Mouse (Mus musculus) forebrain, embryonic 13.5 days (tissue): ENCODE measurements around the gene Pmch. TPM values are rescaled to one million over a fixed set of nuclear protein-coding genes. Genes with fewer than 3 reads are reported as not detected.

Experiments
- ATAC-seq: fragments of 200-750 bp; cut with Nextera tagmentation; 2 replicates; pipeline ENCODE4 v1.8.0; 2017
- H3K27ac ChIP-seq: fragments of 300-500 bp; sonication (generic); 2 replicates; pipeline ENCODE4 v1.5.1; 2015; ENCODE audit warnings: inconsistent platforms, mild to moderate bottlenecking, moderate library complexity
- H3K27me3 ChIP-seq: fragments of 300-500 bp; sonication (generic); 2 replicates; pipeline ENCODE4 v1.6.1; 2015; ENCODE audit warnings: mild to moderate bottlenecking, inconsistent platforms
- H3K36me3 ChIP-seq: fragments of 300-500 bp; sonication (generic); 2 replicates; pipeline ENCODE4 v1.6.1; 2015; ENCODE audit warnings: mild to moderate bottlenecking, inconsistent platforms; ENCODE audit not compliant: poor library complexity, severe bottlenecking
- H3K4me1 ChIP-seq: fragments of 300-500 bp; sonication (generic); 2 replicates; pipeline ENCODE4 v1.6.1; 2015; ENCODE audit warnings: inconsistent platforms
- H3K4me2 ChIP-seq: fragments of 300-500 bp; sonication (generic); 2 replicates; pipeline ENCODE4 v1.6.1; 2015; ENCODE audit warnings: inconsistent platforms, mild to moderate bottlenecking, moderate library complexity
- H3K4me3 ChIP-seq: fragments of 300-500 bp; sonication (generic); 2 replicates; pipeline ENCODE4 v1.5.1; 2015; ENCODE audit warnings: mild to moderate bottlenecking, inconsistent platforms
- H3K9ac ChIP-seq: fragments of 300-500 bp; sonication (generic); 2 replicates; pipeline ENCODE4 v1.6.1; 2015; ENCODE audit warnings: mild to moderate bottlenecking, inconsistent platforms
- H3K9me3 ChIP-seq: fragments of 300-500 bp; sonication (generic); replicated peaks from 2 replicates; pipeline ENCODE4 v1.6.1; 2016; ENCODE audit warnings: inconsistent platforms
- WGBS: fragments of 180-500 bp; shearing (Covaris S2); methylation state at CpG from one replicate; pipeline ENCODE4 v1.1.7; 2015; 5-methylcytosine and 5-hydroxymethylcytosine counted together
- polyA plus RNA-seq: library from polyadenylated mRNA; unstranded; fragments of >200 nt; fragmentation: Nextera tagmentation; extraction: Ambion mirVana; gene quantifications from 2 replicates; pipeline ENCODE4 v1.2.1, GENCODE M21; 2015

The Pmch gene
- 3.4 and 12.2 TPM in 2 replicates for polyA plus RNA-seq

DNA sequence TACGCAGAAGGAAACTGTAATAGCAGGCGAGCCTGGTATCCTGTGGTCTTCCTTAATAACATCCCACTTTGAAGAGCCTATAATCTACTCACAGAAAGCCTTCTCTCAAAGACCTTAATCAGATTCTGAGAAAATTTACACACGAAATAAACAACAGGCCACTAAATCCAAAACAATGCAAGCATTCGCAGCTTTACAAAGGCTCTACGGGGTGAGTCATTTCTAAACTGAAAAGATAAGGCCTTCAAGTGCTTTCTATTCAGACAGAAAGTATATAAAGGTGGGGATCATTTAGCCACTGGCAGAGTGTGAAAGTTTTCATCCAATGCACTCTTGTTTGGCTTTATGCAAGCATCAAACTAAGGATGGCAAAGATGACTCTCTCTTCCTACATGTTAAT, at the start of gene Pmch:
Gene Pmch, plus strand, starts transcription at position 301 of the 400 bp plus-strand sequence.
- H3K4me3 ChIP-seq, result no peak within 1 kb of the TSS

DNA sequence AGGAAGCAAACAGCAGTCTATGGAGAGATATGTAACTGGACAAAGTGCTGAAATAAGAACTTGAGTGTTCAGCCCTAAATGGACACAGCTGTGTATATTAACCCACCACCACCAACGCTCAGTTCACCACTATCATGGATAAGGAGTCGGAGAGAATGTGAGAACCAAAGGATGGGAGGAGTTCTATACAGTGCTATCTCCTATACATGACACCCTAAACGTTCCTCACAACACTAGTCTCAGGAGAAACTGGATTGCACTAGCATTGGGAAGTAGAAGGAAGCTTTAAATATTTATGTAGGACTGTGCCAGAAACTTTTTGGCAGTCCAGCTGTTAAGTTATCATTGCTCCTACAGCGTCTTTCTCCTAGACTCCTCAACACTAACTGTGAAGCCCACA, 46.6 kb upstream of the Pmch start:
- Histone ChIP-seq H3K4me3 (no peak overlapping the region), H3K36me3 (no peaks in the 10 kb centered on the region), H3K9ac (no peak overlapping the region), H3K27me3 (no peaks in the 10 kb centered on the region), H3K4me1 (no peaks in the 10 kb centered on the region), H3K4me2 (no peak overlapping the region), H3K9me3 (no peaks in the 10 kb centered on the region), H3K27ac (no peak overlapping the region)
- 87% methylated on average over 4 of the region's 4 CpGs for WGBS
- no peak for ATAC-seq

More for the DNA sequence above, at the start of gene Pmch:
- WGBS, result 18% methylated on average over 5 of the region's 5 CpGs
- Histone ChIP-seq H3K9ac (no peak within 1 kb of the TSS), H3K27ac (no peak within 1 kb of the TSS), H3K27me3 (no peaks in the 10 kb centered on the region), H3K4me2 (no peak within 1 kb of the TSS), H3K36me3 (no peaks in the 10 kb centered on the region), H3K9me3 (no peaks in the 10 kb centered on the region), H3K4me1 (peaks cover 4% of the 10 kb centered on the region; the same call in 1 of the 2 replicates)
- no peak for ATAC-seq

DNA sequence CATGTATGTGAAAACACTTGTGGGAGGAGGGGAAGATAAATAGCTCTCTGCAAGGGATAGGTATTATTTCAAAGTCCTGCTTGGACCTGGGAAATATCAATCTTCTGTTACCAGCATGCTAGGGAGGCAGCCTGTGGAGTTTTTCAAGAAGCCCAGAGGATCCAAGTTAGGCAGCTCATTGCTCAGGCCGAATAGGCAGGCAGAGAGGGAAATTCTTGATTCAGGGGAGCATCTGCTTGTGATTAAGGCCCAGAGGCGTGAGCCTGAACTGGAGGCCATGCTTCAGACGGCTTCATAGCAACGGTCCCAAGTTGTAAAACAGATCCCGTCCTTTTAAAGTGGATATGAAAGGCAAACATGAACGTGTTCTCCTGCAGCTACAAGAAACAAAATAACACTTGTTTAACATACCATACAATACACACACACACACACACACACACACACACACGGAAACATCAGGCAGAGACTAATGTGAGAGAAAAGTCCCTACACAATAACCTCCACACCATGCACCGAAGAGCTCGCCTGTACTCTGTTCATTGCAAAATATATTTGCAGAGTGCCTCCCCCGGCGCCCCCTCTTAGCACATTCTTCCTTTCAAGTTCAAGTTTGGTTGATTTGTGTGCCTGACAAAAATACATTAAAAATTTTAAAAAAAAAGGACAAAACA, 44.6 kb upstream of the Pmch start:
- 74% methylated on average over 11 of the region's 11 CpGs for WGBS
- no peaks in the 10 kb centered on the region for H3K27me3 ChIP-seq
- no peak for ATAC-seq
- H3K4me2 ChIP-seq, result no peak overlapping the region
- no peak overlapping the region for H3K4me3 ChIP-seq
- H3K36me3 ChIP-seq, result no peaks in the 10 kb centered on the region
- no peaks in the 10 kb centered on the region for H3K4me1 ChIP-seq
- no peak overlapping the region for H3K27ac ChIP-seq
- H3K9me3 ChIP-seq, result no peaks in the 10 kb centered on the region
- no peak overlapping the region for H3K9ac ChIP-seq

DNA sequence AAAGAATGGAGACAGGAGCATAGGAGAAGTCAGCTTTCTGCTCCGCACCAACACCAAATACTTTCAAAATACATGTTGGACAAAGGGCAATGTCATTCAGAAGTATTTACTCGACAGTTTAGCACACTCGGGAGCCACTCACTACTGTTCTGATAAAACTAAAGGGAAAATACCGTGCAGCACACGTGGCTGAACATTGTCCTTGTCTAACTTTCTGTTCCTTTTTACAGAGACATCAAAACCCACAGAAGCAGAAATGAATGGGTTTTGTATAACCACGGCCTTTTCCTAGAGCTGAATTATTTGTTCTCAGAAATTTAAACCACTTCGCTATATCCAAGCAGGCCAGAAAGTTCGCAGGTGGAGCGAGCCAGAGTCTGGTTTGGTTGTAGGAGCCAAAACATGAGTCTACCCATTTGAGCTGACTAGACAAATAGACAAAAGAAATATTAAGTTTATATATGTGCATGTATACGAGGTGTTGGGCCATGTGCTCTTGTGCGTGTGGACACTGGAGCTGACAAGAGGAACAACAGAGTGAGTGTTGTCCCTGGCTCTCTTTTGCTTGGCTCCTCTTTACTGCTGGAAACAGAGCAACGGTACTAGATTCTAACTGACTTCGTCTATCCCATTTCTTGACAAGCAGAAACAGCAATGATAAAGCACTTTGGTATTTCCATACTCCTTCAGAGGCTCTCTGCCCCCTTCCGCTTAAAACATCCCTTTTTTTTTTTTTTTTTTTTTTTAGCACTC, 36.5 kb upstream of the Pmch start:
- Histone ChIP-seq H3K9ac (no peak overlapping the region), H3K4me2 (no peak overlapping the region), H3K36me3 (no peaks in the 10 kb centered on the region), H3K4me3 (no peak overlapping the region), H3K27ac (no peak overlapping the region), H3K9me3 (no peaks in the 10 kb centered on the region), H3K4me1 (no peaks in the 10 kb centered on the region), H3K27me3 (no peaks in the 10 kb centered on the region)
- WGBS, result 81% methylated on average over 14 of the region's 14 CpGs
- no peak for ATAC-seq

DNA sequence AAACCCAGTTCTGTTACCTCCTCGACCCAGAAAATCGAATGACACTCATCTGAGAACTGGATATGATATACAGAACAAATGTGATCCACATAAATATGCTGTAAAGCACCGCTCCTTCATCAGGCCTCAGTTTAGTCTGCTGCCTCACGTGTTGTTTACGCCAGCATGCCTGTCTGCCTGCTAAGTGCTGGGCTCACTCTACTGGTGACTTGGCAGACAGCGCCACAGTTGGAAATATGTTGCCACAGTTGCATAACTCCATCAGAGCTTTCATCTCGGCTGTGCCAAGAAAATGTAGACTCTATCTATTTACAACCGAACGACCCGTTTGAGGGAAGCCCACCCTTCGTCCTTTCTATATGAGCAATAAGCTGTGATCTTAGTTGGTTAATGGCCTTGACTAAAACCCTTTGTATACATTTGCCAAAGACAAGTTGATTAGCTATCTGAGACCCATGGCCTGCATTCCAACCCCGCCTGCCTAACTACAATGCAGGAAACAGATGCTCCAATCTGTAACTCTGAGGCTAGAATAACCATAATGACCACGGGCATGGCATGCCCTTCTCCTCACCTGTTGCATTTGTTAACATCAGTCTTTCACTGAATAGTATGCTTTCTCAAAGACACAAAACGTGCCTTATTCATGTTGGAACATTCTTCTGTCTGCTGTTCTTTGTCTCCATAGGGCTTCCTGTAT, 33.8 kb upstream of the Pmch start:
- H3K4me3 ChIP-seq, result no peak overlapping the region
- no peak overlapping the region for H3K4me2 ChIP-seq
- WGBS, result 80% methylated on average over 14 of the region's 14 CpGs
- H3K27ac ChIP-seq, result no peak overlapping the region
- no peaks in the 10 kb centered on the region for H3K9me3 ChIP-seq
- no peak overlapping the region for H3K9ac ChIP-seq
- no peaks in the 10 kb centered on the region for H3K4me1 ChIP-seq
- no peaks in the 10 kb centered on the region for H3K27me3 ChIP-seq
- no peaks in the 10 kb centered on the region for H3K36me3 ChIP-seq
- peak; percentile 87; the same call in 1 of the 2 replicates for ATAC-seq

DNA sequence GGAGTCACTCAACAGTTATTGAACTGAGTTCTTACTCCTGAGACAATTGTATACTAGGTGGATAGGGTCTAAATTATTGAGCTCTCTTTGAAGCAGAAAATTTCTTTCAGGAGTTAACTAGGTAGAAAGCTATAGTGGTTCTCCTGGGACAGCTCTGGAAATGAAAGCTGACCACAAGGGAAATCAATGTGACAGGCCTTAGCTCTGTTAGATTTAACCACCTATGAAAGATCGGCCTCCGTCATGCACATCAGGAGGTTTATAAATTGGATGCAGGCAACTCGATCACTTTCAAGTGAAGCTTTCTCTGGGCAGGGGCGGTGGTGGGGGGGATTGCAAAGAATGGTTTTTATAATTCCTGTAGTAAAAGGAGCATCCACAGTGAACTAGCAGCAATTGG, 27.4 kb upstream of the Pmch start:
- Histone ChIP-seq H3K36me3 (no peaks in the 10 kb centered on the region), H3K27me3 (no peaks in the 10 kb centered on the region), H3K27ac (no peak overlapping the region), H3K4me3 (no peak overlapping the region), H3K4me2 (no peak overlapping the region), H3K9me3 (no peaks in the 10 kb centered on the region), H3K9ac (no peak overlapping the region), H3K4me1 (no peaks in the 10 kb centered on the region)
- 69% methylated on average over 4 of the region's 4 CpGs for WGBS
- no peak for ATAC-seq

DNA sequence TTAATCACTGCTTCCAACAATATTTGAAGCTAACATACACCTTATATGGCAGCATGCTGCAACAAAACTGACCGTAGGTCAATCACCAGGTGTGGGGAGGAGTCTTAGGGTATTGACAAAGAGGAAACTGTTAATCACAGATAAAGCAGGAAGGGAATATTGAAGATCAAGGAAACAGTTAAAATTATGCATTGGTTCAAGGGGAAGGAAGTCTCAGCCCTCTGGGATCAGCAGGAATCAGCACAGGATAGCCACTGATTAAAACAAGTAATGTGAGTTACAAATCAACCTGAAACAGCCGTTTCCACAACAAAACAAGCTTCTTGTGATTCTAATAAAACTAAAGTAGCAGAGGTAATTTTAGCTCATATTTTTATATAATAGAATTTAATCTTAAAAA, 26.0 kb upstream of the Pmch start:
- Histone ChIP-seq H3K36me3 (no peaks in the 10 kb centered on the region), H3K4me1 (no peaks in the 10 kb centered on the region), H3K9ac (no peak overlapping the region), H3K4me2 (no peak overlapping the region), H3K27me3 (no peaks in the 10 kb centered on the region), H3K4me3 (no peak overlapping the region), H3K27ac (no peak overlapping the region), H3K9me3 (no peaks in the 10 kb centered on the region)
- WGBS, result 81% methylated on average over 2 of the region's 2 CpGs
- ATAC-seq, result no peak

DNA sequence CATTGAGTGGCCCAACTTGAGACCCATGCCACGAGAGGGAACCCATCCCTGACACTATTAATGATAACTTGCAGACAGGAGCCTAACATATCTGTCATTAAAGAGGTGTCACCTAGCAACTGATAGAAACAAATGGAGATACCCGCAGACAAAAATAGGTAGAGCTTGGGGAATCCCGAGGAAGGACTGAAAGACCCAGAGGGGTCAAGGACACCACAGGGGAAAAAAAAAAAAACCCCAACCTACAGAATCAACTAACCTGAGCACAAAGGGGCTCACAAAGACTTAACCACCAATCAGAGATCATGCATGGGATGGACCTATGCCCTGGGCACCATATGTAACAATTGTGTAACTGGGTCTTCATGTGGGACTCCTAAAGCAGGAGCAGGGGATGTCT, 23.5 kb upstream of the Pmch start:
- Histone ChIP-seq H3K4me3 (no peak overlapping the region), H3K4me1 (no peaks in the 10 kb centered on the region), H3K27me3 (no peaks in the 10 kb centered on the region), H3K4me2 (no peak overlapping the region), H3K9ac (no peak overlapping the region), H3K9me3 (no peaks in the 10 kb centered on the region), H3K27ac (no peak overlapping the region), H3K36me3 (no peaks in the 10 kb centered on the region)
- WGBS, result 89% methylated on average over 3 of the region's 3 CpGs
- no peak for ATAC-seq

DNA sequence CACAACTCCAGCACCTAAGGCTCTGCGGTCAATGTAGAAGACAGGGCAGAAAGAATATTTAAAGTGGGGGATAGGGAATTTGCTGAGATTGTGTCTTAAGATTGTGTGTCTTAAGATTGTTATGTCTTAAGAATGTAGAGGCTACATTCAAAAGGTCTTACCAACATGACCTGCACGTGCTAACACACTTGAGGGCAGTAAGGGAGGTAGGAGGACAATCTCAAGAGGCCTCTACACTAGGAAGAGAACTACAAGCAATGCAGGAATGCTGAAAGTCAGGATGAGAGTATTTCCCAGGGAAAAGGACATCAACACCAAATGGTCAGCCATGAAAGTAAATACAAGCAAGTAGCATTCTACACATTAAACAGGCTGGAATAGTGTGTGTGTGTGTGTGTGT, 15.3 kb downstream of the Pmch start:
- Histone ChIP-seq H3K9ac (no peak overlapping the region), H3K27me3 (no peaks in the 10 kb centered on the region), H3K9me3 (no peaks in the 10 kb centered on the region), H3K27ac (no peak overlapping the region), H3K4me2 (no peak overlapping the region), H3K4me1 (no peaks in the 10 kb centered on the region), H3K36me3 (peaks cover 6% of the 10 kb centered on the region; the same call in 1 of the 2 replicates), H3K4me3 (no peak overlapping the region)
- no peak for ATAC-seq
- 91% methylated on average over 2 of the region's 2 CpGs for WGBS

DNA sequence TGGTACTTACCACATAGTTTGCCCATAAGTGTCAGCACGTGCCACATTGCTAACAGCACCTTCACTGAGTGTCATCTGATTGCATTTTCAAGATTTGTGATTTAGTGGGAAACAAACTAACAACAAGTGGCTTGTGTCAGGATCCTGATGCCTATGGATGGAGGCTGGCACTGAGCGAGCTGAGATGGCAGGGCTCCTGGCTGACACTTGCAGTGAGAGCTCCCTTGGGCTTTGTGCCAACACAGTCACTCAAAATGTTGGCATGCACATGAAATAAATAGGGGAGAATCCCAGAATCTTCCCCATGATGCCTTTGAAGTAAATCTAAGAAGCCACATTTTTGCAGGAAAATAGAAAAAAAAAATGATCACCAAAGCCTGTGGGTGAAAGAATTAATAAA, 22.4 kb downstream of the Pmch start:
- Histone ChIP-seq H3K9ac (no peak overlapping the region), H3K4me1 (no peaks in the 10 kb centered on the region), H3K9me3 (no peaks in the 10 kb centered on the region), H3K27ac (no peak overlapping the region), H3K4me2 (no peak overlapping the region), H3K4me3 (no peak overlapping the region), H3K36me3 (peaks cover 12% of the 10 kb centered on the region), H3K27me3 (no peaks in the 10 kb centered on the region)
- 0 out of 2 replicates have a peak, but pooled peaks have one; percentile 53 for ATAC-seq
- WGBS, result 78% methylated on average over 2 of the region's 2 CpGs

DNA sequence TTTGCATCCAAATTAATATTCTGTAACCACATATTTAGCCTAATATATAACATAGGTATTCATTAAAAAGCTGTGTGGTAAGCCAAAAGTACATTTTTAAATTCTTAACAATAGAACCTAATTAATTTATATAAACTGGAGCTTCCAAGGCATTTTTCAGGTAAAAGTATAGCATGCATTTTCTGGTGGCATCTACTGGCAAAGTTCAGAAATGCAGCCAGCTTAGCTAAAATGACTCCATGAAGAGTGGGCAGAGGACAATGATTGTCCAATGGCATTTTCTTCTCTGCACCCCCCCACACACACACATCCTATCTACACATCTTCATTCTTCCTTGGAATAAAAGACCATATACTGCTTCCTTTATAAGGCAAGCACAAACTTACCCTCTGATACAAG, 28.8 kb downstream of the Pmch start:
- ATAC-seq, result no peak
- Histone ChIP-seq H3K9me3 (no peaks in the 10 kb centered on the region), H3K27me3 (no peaks in the 10 kb centered on the region), H3K4me2 (no peak overlapping the region), H3K36me3 (peaks cover 8% of the 10 kb centered on the region), H3K27ac (no peak overlapping the region), H3K4me1 (no peaks in the 10 kb centered on the region), H3K4me3 (no peak overlapping the region), H3K9ac (no peak overlapping the region)

DNA sequence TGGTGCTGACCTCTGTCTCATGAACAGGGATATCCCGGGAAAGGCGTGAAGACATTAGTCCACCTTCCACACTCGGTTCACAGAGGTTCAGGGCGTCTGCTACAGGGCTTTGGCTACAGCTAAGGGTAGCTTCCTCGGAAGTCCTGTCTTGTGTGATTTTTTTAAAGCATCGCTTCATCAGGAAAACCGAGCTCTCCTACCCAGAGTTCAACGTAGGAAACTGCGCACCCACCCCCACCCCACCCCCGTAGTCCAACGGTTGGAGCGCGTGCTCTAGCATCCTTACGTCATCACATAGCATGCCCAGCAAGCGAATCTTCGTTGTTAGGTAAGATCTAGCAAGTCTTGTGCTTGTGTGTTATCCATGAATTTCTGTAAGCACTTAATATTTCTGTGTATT, 44.8 kb downstream of the Pmch start:
- H3K9ac ChIP-seq, result no peak overlapping the region
- no peaks in the 10 kb centered on the region for H3K27me3 ChIP-seq
- no peak overlapping the region for H3K27ac ChIP-seq
- ATAC-seq, result no peak
- H3K4me2 ChIP-seq, result no peak overlapping the region
- no peaks in the 10 kb centered on the region for H3K4me1 ChIP-seq
- no peak overlapping the region for H3K4me3 ChIP-seq
- H3K9me3 ChIP-seq, result no peaks in the 10 kb centered on the region
- peaks cover 4% of the 10 kb centered on the region; the same call in 1 of the 2 replicates for H3K36me3 ChIP-seq
- 96% methylated on average over 16 of the region's 16 CpGs for WGBS
